Mouse (Mus musculus) ES-E14 (cell line): ENCODE data around the gene Kcng3.

Source experiments
- CHD2 ChIP-seq: IDR thresholded peaks from 2 replicates; pipeline ENCODE4 v1.6.1; 2014; ENCODE audit warnings: mild to moderate bottlenecking, low read depth, low read length, inconsistent platforms
- HCFC1 ChIP-seq: IDR thresholded peaks from 2 replicates; pipeline ENCODE4 v1.6.1; 2012; ENCODE audit warnings: low read length, inconsistent platforms, borderline replicate concordance; ENCODE audit not compliant: insufficient read depth
- MAFK ChIP-seq: IDR thresholded peaks from 2 replicates; pipeline ENCODE4 v1.6.1; 2014; ENCODE audit warnings: mild to moderate bottlenecking, low read depth, low read length, inconsistent platforms; ENCODE audit not compliant: insufficient read depth
- ZC3H11A ChIP-seq: IDR thresholded peaks from 2 replicates; pipeline ENCODE4 v1.6.1; 2012; ENCODE audit warnings: low read depth, mild to moderate bottlenecking, inconsistent platforms, low read length, borderline replicate concordance
- ZNF384 ChIP-seq: IDR thresholded peaks from 2 replicates; pipeline ENCODE4 v1.6.1; 2012; ENCODE audit warnings: low read depth, low read length, inconsistent platforms

DNA sequence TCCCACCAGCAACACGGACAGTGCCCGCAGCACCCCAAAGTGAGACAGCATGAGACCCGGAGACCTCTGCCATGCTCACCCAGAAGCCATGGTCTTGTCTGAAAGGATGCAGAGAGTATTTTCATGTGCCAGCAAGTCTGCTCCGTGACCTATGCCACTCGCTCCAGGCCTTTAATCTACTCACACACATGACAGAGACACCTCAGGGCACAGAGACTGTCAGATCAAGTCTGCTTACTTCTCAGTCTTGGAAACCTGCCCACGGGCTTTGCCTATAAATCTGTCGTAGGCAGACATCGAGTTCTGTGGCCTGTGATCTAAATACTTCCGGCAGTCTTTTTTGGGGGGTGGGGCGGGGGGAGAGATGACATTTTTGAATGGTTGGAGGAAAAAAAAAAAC is 38.3 kb downstream of the Kcng3 start:
- TF ChIP-seq ZC3H11A (no peak), ZNF384 (no peak), CHD2 (no peak), HCFC1 (no peak), MAFK (no peak)
